Mouse (Mus musculus) heart, embryonic 13.5 days (tissue): ENCODE results near the gene Gjb4. TPM values are rescaled to one million over a fixed set of nuclear protein-coding genes. Genes with fewer than 3 reads are reported as not detected.

Experiments used
- ATAC-seq: fragments of 200-750 bp; cut with Nextera tagmentation; 2 replicates; pipeline ENCODE4 v1.8.0; 2017; ENCODE audit warnings: moderate TSS enrichment; ENCODE audit not compliant: insufficient number of reproducible peaks, low FRiP score, low TSS enrichment; ENCODE audit errors: extremely low read depth
- H3K27ac ChIP-seq: fragments of 300-500 bp; sonication (generic); replicated peaks from 2 replicates; pipeline ENCODE4 v1.5.1; 2015; ENCODE audit warnings: moderate library complexity, mild to moderate bottlenecking, inconsistent platforms
- H3K27me3 ChIP-seq: fragments of 300-500 bp; sonication (generic); replicated peaks from 2 replicates; pipeline ENCODE4 v1.6.1; 2015; ENCODE audit warnings: mild to moderate bottlenecking, inconsistent platforms
- H3K36me3 ChIP-seq: fragments of 300-500 bp; sonication (generic); 2 replicates; pipeline ENCODE4 v1.6.1; 2015; ENCODE audit warnings: mild to moderate bottlenecking, inconsistent platforms
- H3K4me1 ChIP-seq: fragments of 300-500 bp; sonication (generic); 2 replicates; pipeline ENCODE4 v1.6.1; 2015; ENCODE audit warnings: inconsistent platforms
- H3K4me2 ChIP-seq: fragments of 300-500 bp; sonication (generic); 2 replicates; pipeline ENCODE4 v1.6.1; 2015; ENCODE audit warnings: inconsistent platforms, mild to moderate bottlenecking, moderate library complexity
- H3K4me3 ChIP-seq: fragments of 300-500 bp; sonication (generic); 2 replicates; pipeline ENCODE4 v1.5.1; 2015; ENCODE audit warnings: moderate library complexity, mild to moderate bottlenecking, inconsistent platforms
- H3K9ac ChIP-seq: fragments of 300-500 bp; sonication (generic); 2 replicates; pipeline ENCODE4 v1.6.1; 2015; ENCODE audit warnings: inconsistent platforms, mild to moderate bottlenecking, moderate library complexity
- H3K9me3 ChIP-seq: fragments of 300-500 bp; sonication (generic); 2 replicates; pipeline ENCODE4 v1.6.1; 2016; ENCODE audit warnings: inconsistent platforms
- WGBS: fragments of 180-500 bp; shearing (Covaris S2); methylation state at CpG from one replicate; pipeline ENCODE4 v1.1.7; 2015; ENCODE audit warnings: mixed read lengths; 5-methylcytosine and 5-hydroxymethylcytosine counted together
- polyA plus RNA-seq: library from polyadenylated mRNA; unstranded; fragments of >200 nt; fragmentation: Nextera tagmentation; extraction: Ambion mirVana; gene quantifications from 2 replicates; pipeline ENCODE4 v1.2.1, GENCODE M21; 2015

Gjb4 gene
- polyA plus RNA-seq, 1 experiment from 2014 or later: 0.23 TPM

- H3K4me1 ChIP-seq: peaks cover 8% of the 10 kb centered on the region
- no peak for ATAC-seq
- peaks cover 64% of the 10 kb centered on the region for H3K27me3 ChIP-seq
- no peak overlapping the region for H3K27ac ChIP-seq
- H3K9me3 ChIP-seq: no peaks in the 10 kb centered on the region
- no peak overlapping the region for H3K9ac ChIP-seq
- no peak overlapping the region for H3K4me2 ChIP-seq
- no peaks in the 10 kb centered on the region for H3K36me3 ChIP-seq
- 68% methylated on average over 5 of the region's 5 CpGs for WGBS
- H3K4me3 ChIP-seq: no peak overlapping the region
Observed at GRCm38 (mm10) chr4:127325276-127325675, 28.6 kb downstream of the Gjb4 start.

GRCm38 (mm10) chr4:127324759-127325158 is 29.1 kb downstream of the Gjb4 start:
- no peak overlapping the region for H3K27ac ChIP-seq
- H3K4me1 ChIP-seq: peaks cover 3% of the 10 kb centered on the region
- H3K9ac ChIP-seq: no peak overlapping the region
- H3K9me3 ChIP-seq: no peaks in the 10 kb centered on the region
- no peak overlapping the region for H3K4me3 ChIP-seq
- H3K36me3 ChIP-seq: no peaks in the 10 kb centered on the region
- H3K4me2 ChIP-seq: no peak overlapping the region
- peak; percentile 53 for ATAC-seq
- 12% methylated on average over 6 of the region's 6 CpGs for WGBS
- H3K27me3 ChIP-seq: peaks cover 59% of the 10 kb centered on the region

GRCm38 (mm10) chr4:127324296-127324695 is 29.6 kb downstream of the Gjb4 start:
- Histone ChIP-seq H3K9me3 (no peaks in the 10 kb centered on the region), H3K4me1 (no peaks in the 10 kb centered on the region), H3K9ac (no peak overlapping the region), H3K27me3 (peaks cover 54% of the 10 kb centered on the region), H3K27ac (no peak overlapping the region), H3K4me2 (no peak overlapping the region), H3K4me3 (no peak overlapping the region), H3K36me3 (no peaks in the 10 kb centered on the region)
- no peak for ATAC-seq
- WGBS: 68% methylated on average over 10 of the region's 10 CpGs

- peaks cover 49% of the 10 kb centered on the region for H3K27me3 ChIP-seq
- WGBS: 64% methylated on average over 3 of the region's 3 CpGs
- no peak overlapping the region for H3K4me3 ChIP-seq
- no peak overlapping the region for H3K4me2 ChIP-seq
- no peaks in the 10 kb centered on the region for H3K4me1 ChIP-seq
- H3K36me3 ChIP-seq: no peaks in the 10 kb centered on the region
- H3K27ac ChIP-seq: no peak overlapping the region
- H3K9me3 ChIP-seq: no peaks in the 10 kb centered on the region
- no peak for ATAC-seq
- H3K9ac ChIP-seq: no peak overlapping the region
Observed at GRCm38 (mm10) chr4:127323651-127324050, 30.2 kb downstream of the Gjb4 start.

GRCm38 (mm10) chr4:127319613-127320012 is 34.3 kb downstream of the Gjb4 start:
- Histone ChIP-seq H3K9ac (no peak overlapping the region), H3K4me2 (no peak overlapping the region), H3K4me1 (no peaks in the 10 kb centered on the region), H3K27ac (no peak overlapping the region), H3K36me3 (no peaks in the 10 kb centered on the region), H3K4me3 (no peak overlapping the region), H3K9me3 (no peaks in the 10 kb centered on the region), H3K27me3 (peaks cover 29% of the 10 kb centered on the region)
- 4% methylated on average over 3 of the region's 3 CpGs for WGBS
- ATAC-seq: no peak

GRCm38 (mm10) chr4:127317143-127317542 is 36.7 kb downstream of the Gjb4 start:
- Histone ChIP-seq H3K27me3 (peaks cover 42% of the 10 kb centered on the region), H3K9me3 (no peaks in the 10 kb centered on the region), H3K4me3 (no peak overlapping the region), H3K36me3 (no peaks in the 10 kb centered on the region), H3K9ac (no peak overlapping the region), H3K4me1 (peaks cover 11% of the 10 kb centered on the region), H3K4me2 (no peak overlapping the region), H3K27ac (no peak overlapping the region)
- ATAC-seq: no peak
- WGBS: 50% methylated on average over 4 of the region's 4 CpGs

- ATAC-seq: no peak
- Histone ChIP-seq H3K9me3 (no peaks in the 10 kb centered on the region), H3K4me3 (no peak overlapping the region), H3K4me2 (no peak overlapping the region), H3K9ac (no peak overlapping the region), H3K27me3 (peaks cover 53% of the 10 kb centered on the region), H3K4me1 (peaks cover 11% of the 10 kb centered on the region), H3K36me3 (no peaks in the 10 kb centered on the region), H3K27ac (no peak overlapping the region)
- WGBS: 78% methylated on average over 8 of the region's 8 CpGs
Observed at GRCm38 (mm10) chr4:127315753-127316152, 38.1 kb downstream of the Gjb4 start.

- Histone ChIP-seq H3K4me2 (peak overlapping the region; percentile 81), H3K4me3 (peak overlapping the region; percentile 59), H3K27me3 (peaks cover 58% of the 10 kb centered on the region), H3K9me3 (no peaks in the 10 kb centered on the region), H3K9ac (peak overlapping the region; percentile 76), H3K4me1 (peaks cover 11% of the 10 kb centered on the region), H3K36me3 (no peaks in the 10 kb centered on the region), H3K27ac (no peak overlapping the region)
- WGBS: 40% methylated on average over 9 of the region's 9 CpGs
- no peak for ATAC-seq
Observed at GRCm38 (mm10) chr4:127314585-127314984, 39.3 kb downstream of the Gjb4 start.

- Histone ChIP-seq H3K9ac (peak within 1 kb of the TSS; percentile 76), H3K4me1 (peaks cover 11% of the 10 kb centered on the region), H3K4me2 (peak within 1 kb of the TSS; percentile 81), H3K27me3 (peaks cover 58% of the 10 kb centered on the region), H3K4me3 (peak within 1 kb of the TSS; percentile 59), H3K9me3 (no peaks in the 10 kb centered on the region), H3K36me3 (no peaks in the 10 kb centered on the region), H3K27ac (no peak within 1 kb of the TSS)
- WGBS: under 1% methylated on average over 25 of the region's 25 CpGs
- ATAC-seq: no peak; the same call in 1 of the 2 replicates
Observed at GRCm38 (mm10) chr4:127313861-127314260, 40.0 kb downstream of the Gjb4 start, which contains the start of gene Gja4. Gene Gja4, minus strand, starts transcription at chr4:127314039.

- Histone ChIP-seq H3K27ac (no peak overlapping the region), H3K4me2 (peak overlapping the region; percentile 81), H3K27me3 (peaks cover 52% of the 10 kb centered on the region), H3K36me3 (no peaks in the 10 kb centered on the region), H3K9ac (peak overlapping the region; percentile 76), H3K9me3 (no peaks in the 10 kb centered on the region), H3K4me1 (peaks cover 11% of the 10 kb centered on the region), H3K4me3 (peak overlapping the region; percentile 59)
- WGBS: 54% methylated on average over 24 of the region's 24 CpGs
- ATAC-seq: no peak
Observed at GRCm38 (mm10) chr4:127312349-127312748, 41.5 kb downstream of the Gjb4 start.

- Histone ChIP-seq H3K4me3 (peak overlapping the region; percentile 59), H3K9ac (peak overlapping the region; percentile 76), H3K36me3 (no peaks in the 10 kb centered on the region), H3K9me3 (no peaks in the 10 kb centered on the region), H3K4me2 (peak overlapping the region; percentile 81), H3K4me1 (peaks cover 11% of the 10 kb centered on the region), H3K27ac (no peak overlapping the region), H3K27me3 (peaks cover 52% of the 10 kb centered on the region)
- 44% methylated on average over 9 of the region's 9 CpGs for WGBS
- no peak for ATAC-seq
Observed at GRCm38 (mm10) chr4:127311561-127311960, 42.3 kb downstream of the Gjb4 start.

- Histone ChIP-seq H3K36me3 (no peaks in the 10 kb centered on the region), H3K4me1 (no peaks in the 10 kb centered on the region), H3K9me3 (no peaks in the 10 kb centered on the region), H3K4me2 (no peak overlapping the region), H3K27me3 (peaks cover 17% of the 10 kb centered on the region), H3K4me3 (no peak overlapping the region), H3K27ac (no peak overlapping the region), H3K9ac (no peak overlapping the region)
- WGBS: 45% methylated on average over 2 of the region's 2 CpGs
- ATAC-seq: no peak
Observed at GRCm38 (mm10) chr4:127306915-127307314, 47.0 kb downstream of the Gjb4 start.
